Mouse (Mus musculus) spleen, adult 2 months (tissue): ENCODE measurements around the gene Lrrn2.

Experiments
- CTCF ChIP-seq: fragments of 200-500 bp; IDR thresholded peaks from 2 replicates; pipeline ENCODE4 v1.5.1; 2011; ENCODE audit warnings: mild to moderate bottlenecking, inconsistent platforms; ENCODE audit not compliant: insufficient read depth, insufficient read length, insufficient replicate concordance; ENCODE audit errors: extremely low read depth
- POLR2A ChIP-seq: fragments of 200-500 bp; IDR thresholded peaks from 2 replicates; pipeline ENCODE4 v1.6.1; 2011; ENCODE audit warnings: low read depth, low read length, inconsistent platforms

GRCm38 (mm10) chr1:132878951-132879610 lies 992 bp upstream of the Lrrn2 start:
- TF ChIP-seq CTCF: no peak
- no peak for TF ChIP-seq POLR2A
